18 mouse cellular contexts compared by ENCODE assay signal in the genomic region with DNA sequence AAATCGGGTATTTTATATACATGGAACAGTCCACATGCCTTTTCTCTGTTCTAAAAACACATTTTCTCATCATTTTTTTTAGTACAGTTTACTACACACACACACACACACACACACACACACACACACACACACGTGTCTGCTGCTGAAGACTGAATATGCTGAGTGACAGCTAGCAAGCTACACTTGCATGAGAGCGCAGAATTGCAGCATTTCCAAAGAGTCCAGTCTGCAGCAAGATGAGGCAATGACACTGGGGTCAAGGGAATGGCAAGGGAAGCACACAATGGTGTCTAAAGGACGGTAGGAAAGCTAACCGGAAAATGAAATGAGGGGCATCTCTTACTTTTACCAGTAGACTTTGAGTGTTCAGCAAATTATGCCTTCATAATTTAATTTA. TPM values are rescaled to one million over a fixed set of nuclear protein-coding genes. Genes with fewer than 3 reads are reported as not detected.
DNase-seq lines count a peak whose midpoint lies in the region; ATAC-seq and TF ChIP-seq lines count a peak whose summit lies in the region.
"Had no signal": no experiment of that assay in that cellular context is flagged by ENCODE, and none has a peak within 500 bp of the region (broad histone marks: within the 10 kb centered on the region; RNA-seq: fewer than 3 reads in every experiment).

No protein-coding gene starts in this region.

- peak overlapping the region; percentile 49 for H3K27ac ChIP-seq in heart, embryonic 15.5 days
- no peak overlapping the region for H3K27ac ChIP-seq in midbrain, embryonic 14.5 days (replicated peaks; ENCODE audit: low read depth, low read length)
- H3K27ac ChIP-seq in midbrain, embryonic 15.5 days, result no peak overlapping the region
- peak overlapping the region; percentile 42; the same call in 1 of the 2 replicates for H3K27ac ChIP-seq in liver, embryonic 14.5 days
- H3K27ac ChIP-seq: embryonic facial prominence, embryonic 13.5 days; forebrain, embryonic 10.5 days; limb, embryonic 12.5 days; neural tube, embryonic 12.5 days had no signal

- TF ChIP-seq EP300 in liver, embryonic 14.5 days (IDR thresholded peaks at IDR 0.05; ENCODE audit: low read depth), result no peak

- no peaks in the 10 kb centered on the region for H3K4me1 ChIP-seq in heart, embryonic 15.5 days (replicated peaks)
- H3K4me1 ChIP-seq in midbrain, embryonic 14.5 days (ENCODE audit: control insufficient read depth, insufficient read depth, low read length), result no peaks in the 10 kb centered on the region
- no peaks in the 10 kb centered on the region for H3K4me1 ChIP-seq in midbrain, embryonic 15.5 days
- H3K4me1 ChIP-seq in liver, embryonic 14.5 days (replicated peaks; ENCODE audit: control insufficient read depth in 2 of 2, insufficient read depth in 2 of 2, low read length in 1 of 2), result 0 out of 4 replicates have a peak, but pooled peaks cover 0 to 1% of the 10 kb centered on the region in 2 experiments
- H3K4me1 ChIP-seq: embryonic facial prominence, embryonic 13.5 days; forebrain, embryonic 10.5 days; limb, embryonic 12.5 days; megakaryocyte, embryonic 14.5 days; neural tube, embryonic 12.5 days had no signal

- no peak overlapping the region for H3K4me3 ChIP-seq in heart, embryonic 15.5 days
- H3K4me3 ChIP-seq in midbrain, embryonic 14.5 days (replicated peaks; ENCODE audit: low read depth, low read length), result no peak overlapping the region
- no peak overlapping the region for H3K4me3 ChIP-seq in midbrain, embryonic 15.5 days
- H3K4me3 ChIP-seq in liver, embryonic 14.5 days (ENCODE audit: insufficient read depth in 1 of 2, low read depth in 2 of 2, low read length in 2 of 2), result no peak overlapping the region
- H3K4me3 ChIP-seq: embryonic facial prominence, embryonic 13.5 days; forebrain, embryonic 10.5 days; limb, embryonic 12.5 days; megakaryocyte, embryonic 14.5 days; neural tube, embryonic 12.5 days had no signal

- ATAC-seq in heart, embryonic 15.5 days (replicated peaks; ENCODE audit: insufficient number of reproducible peaks, insufficient read depth, low FRiP score, low read depth), result no peak
- ATAC-seq in midbrain, embryonic 14.5 days (ENCODE audit: low FRiP score, low TSS enrichment), result no peak
- ATAC-seq in midbrain, embryonic 15.5 days (replicated peaks), result no peak
- ATAC-seq in liver, embryonic 14.5 days (ENCODE audit: insufficient read depth), result peak; percentile 56; the same call in 1 of the 2 replicates
- ATAC-seq: hindbrain, embryonic 16.5 days had no signal

- no peak overlapping the region for H3K9ac ChIP-seq in heart, embryonic 15.5 days
- no peak overlapping the region for H3K9ac ChIP-seq in midbrain, embryonic 14.5 days (replicated peaks; ENCODE audit: low read length)
- no peak overlapping the region for H3K9ac ChIP-seq in midbrain, embryonic 15.5 days
- no peak overlapping the region for H3K9ac ChIP-seq in liver, embryonic 14.5 days (replicated peaks)
- H3K9ac ChIP-seq: embryonic facial prominence, embryonic 13.5 days; limb, embryonic 12.5 days; neural tube, embryonic 12.5 days had no signal

- no peak overlapping the region for H3K4me2 ChIP-seq in heart, embryonic 15.5 days
- H3K4me2 ChIP-seq in midbrain, embryonic 14.5 days (ENCODE audit: low read length), result no peak overlapping the region
- no peak overlapping the region for H3K4me2 ChIP-seq in midbrain, embryonic 15.5 days
- H3K4me2 ChIP-seq in liver, embryonic 14.5 days (ENCODE audit: low read depth), result no peak overlapping the region
- H3K4me2 ChIP-seq: embryonic facial prominence, embryonic 13.5 days; limb, embryonic 12.5 days; neural tube, embryonic 12.5 days had no signal

- 55% methylated on average over 5 of the region's 5 CpGs for WGBS in heart, embryonic 15.5 days
- 80% methylated on average over 5 of the region's 5 CpGs for WGBS in midbrain, embryonic 14.5 days
- WGBS in midbrain, embryonic 15.5 days, result 76% methylated on average over 5 of the region's 5 CpGs
- 50% methylated on average over 5 of the region's 5 CpGs for WGBS in liver, embryonic 14.5 days (ENCODE audit: insufficient replicate concordance)

- H3K36me3 ChIP-seq in heart, embryonic 15.5 days, result no peaks in the 10 kb centered on the region
- H3K36me3 ChIP-seq in midbrain, embryonic 14.5 days (ENCODE audit: control insufficient read depth, insufficient read depth, low read length), result no peaks in the 10 kb centered on the region
- no peaks in the 10 kb centered on the region for H3K36me3 ChIP-seq in midbrain, embryonic 15.5 days (replicated peaks)
- no peaks in the 10 kb centered on the region for H3K36me3 ChIP-seq in liver, embryonic 14.5 days (replicated peaks; ENCODE audit: control insufficient read depth, insufficient read depth, low read depth)
- H3K36me3 ChIP-seq: embryonic facial prominence, embryonic 13.5 days; forebrain, embryonic 10.5 days; limb, embryonic 12.5 days; neural tube, embryonic 12.5 days had no signal

- no peaks in the 10 kb centered on the region for H3K27me3 ChIP-seq in heart, embryonic 15.5 days
- H3K27me3 ChIP-seq in midbrain, embryonic 14.5 days (ENCODE audit: control insufficient read depth, insufficient read depth, low read length), result no peaks in the 10 kb centered on the region
- no peaks in the 10 kb centered on the region for H3K27me3 ChIP-seq in midbrain, embryonic 15.5 days (replicated peaks)
- H3K27me3 ChIP-seq in liver, embryonic 14.5 days (ENCODE audit: control insufficient read depth, insufficient read depth, low read length), result no peaks in the 10 kb centered on the region
- H3K27me3 ChIP-seq: embryonic facial prominence, embryonic 13.5 days; limb, embryonic 12.5 days; megakaryocyte, embryonic 14.5 days; neural tube, embryonic 12.5 days had no signal

- H3K9me3 ChIP-seq in heart, embryonic 15.5 days (replicated peaks), result no peaks in the 10 kb centered on the region
- no peaks in the 10 kb centered on the region for H3K9me3 ChIP-seq in midbrain, embryonic 14.5 days (ENCODE audit: control insufficient read depth, low read length)
- no peaks in the 10 kb centered on the region for H3K9me3 ChIP-seq in midbrain, embryonic 15.5 days
- no peaks in the 10 kb centered on the region for H3K9me3 ChIP-seq in liver, embryonic 14.5 days (ENCODE audit: control insufficient read depth, low read length)
- H3K9me3 ChIP-seq: forebrain, embryonic 10.5 days; limb, embryonic 12.5 days; neural tube, embryonic 12.5 days had no signal

- intact Hi-C loops in heart, postnatal 25 days (cut with DNase I), result no loop called here

- TF ChIP-seq CTCF in liver, embryonic 14.5 days (IDR thresholded peaks at IDR 0.05; ENCODE audit: low read depth), result no peak

- DNase-seq in heart, postnatal 25 days (ENCODE audit: low spot score), result no peak
- DNase-seq in midbrain, embryonic 14.5 days, result peak; percentile 2
- no peak for DNase-seq in liver, embryonic 14.5 days (ENCODE audit: low read depth in 3 of 3, low spot score in 3 of 3)
- DNase-seq in yolk sac, embryonic 10.5 days (ENCODE audit: low spot score), result peak; percentile 48
- no peak for DNase-seq in kidney, postnatal 4 days
- DNase-seq in Muller cell, postnatal 12 days (ENCODE audit: inconsistent ontology term), result no peak
- DNase-seq: B cell, adult 2 months; cerebellum, adult 18-20 months; gastrocnemius, postnatal 14 days; right cerebral cortex, postnatal 4 days had no signal

RNA-seq across cellular contexts. Expression of gene Tm4sf1, which starts 43.0 kb away (rescaled TPM):
- polyA plus RNA-seq in heart, embryonic 15.5 days (2015; fragmentation: Nextera tagmentation; extraction: Ambion mirVana), result 297 and 303 TPM in 2 replicates
- total RNA-seq in heart, postnatal 25 days (2021), result 10 to 100 TPM; 93.1 to 99.1 TPM
- polyA plus RNA-seq in midbrain, embryonic 14.5 days (2014; fragmentation: Nextera tagmentation; extraction: Ambion mirVana), result 9.0 and 22.3 TPM in 2 replicates
- 25.4 and 29.4 TPM in 2 replicates for polyA plus RNA-seq in midbrain, embryonic 15.5 days (2015; fragmentation: Nextera tagmentation; extraction: Ambion mirVana)
- polyA plus RNA-seq in liver, embryonic 14.5 days (2012; rRNA removed), result 3.0 and 7.5 TPM in 2 replicates
- 10.7 and 12.8 TPM in 2 replicates for polyA plus RNA-seq in liver, embryonic 14.5 days (2014; fragmentation: Nextera tagmentation; extraction: Ambion mirVana)

Comparison
In these comparisons a context has a peak if more than half of its experiments do, and no peak if none do; other contexts are left out.
1. H3K27ac ChIP-seq: peak in heart, embryonic 15.5 days (single experiment) and liver, embryonic 14.5 days (single experiment); none in midbrain, embryonic 14.5 days (single experiment) and midbrain, embryonic 15.5 days (single experiment).
2. DNase-seq: peak in midbrain, embryonic 14.5 days (single experiment) and yolk sac, embryonic 10.5 days (single experiment); none in heart, postnatal 25 days (single experiment), liver, embryonic 14.5 days (0 of 3), kidney, postnatal 4 days (0 of 2) and Muller cell, postnatal 12 days (single experiment).